Mouse (Mus musculus) forebrain, postnatal 0 days (tissue): Measurements from ENCODE around the gene Cd160. TPM values are rescaled to one million over a fixed set of nuclear protein-coding genes. Genes with fewer than 3 reads are reported as not detected.

Source experiments
- ATAC-seq: fragments of 200-750 bp; cut with Nextera tagmentation; 2 replicates; pipeline ENCODE4 v1.8.0; 2017; ENCODE audit warnings: mild to moderate bottlenecking, moderate library complexity
- DNase-seq: peaks from one replicate; pipeline ENCODE4 v3.0.0-alpha.2; 2015
- H3K27ac ChIP-seq: fragments of 300-500 bp; sonication (generic); 2 replicates; pipeline ENCODE4 v1.5.1; 2014; ENCODE audit warnings: low read depth, mild to moderate bottlenecking, antibody characterized with exemption, low read length, moderate library complexity, mixed read lengths
- H3K27me3 ChIP-seq: fragments of 300-500 bp; sonication (generic); 2 replicates; pipeline ENCODE4 v1.6.1; 2014; ENCODE audit warnings: mild to moderate bottlenecking, low read length, mixed read lengths; ENCODE audit not compliant: insufficient read depth
- H3K36me3 ChIP-seq: fragments of 300-500 bp; sonication (generic); 2 replicates; pipeline ENCODE4 v1.6.1; 2014; ENCODE audit warnings: mild to moderate bottlenecking, moderate library complexity; ENCODE audit not compliant: insufficient read depth
- H3K4me1 ChIP-seq: fragments of 300-500 bp; sonication (generic); 2 replicates; pipeline ENCODE4 v1.6.1; 2014; ENCODE audit warnings: antibody characterized with exemption; ENCODE audit not compliant: insufficient read depth
- H3K4me2 ChIP-seq: fragments of 300-500 bp; sonication (generic); 2 replicates; pipeline ENCODE4 v1.6.1; 2014; ENCODE audit warnings: low read depth, mild to moderate bottlenecking, moderate library complexity
- H3K4me3 ChIP-seq: fragments of 300-500 bp; sonication (generic); 2 replicates; pipeline ENCODE4 v1.5.1; 2014; ENCODE audit warnings: low read depth, low read length, mixed read lengths
- H3K9ac ChIP-seq: fragments of 300-500 bp; sonication (generic); 2 replicates; pipeline ENCODE4 v1.6.1; 2014; ENCODE audit warnings: mild to moderate bottlenecking
- H3K9me3 ChIP-seq: fragments of 300-500 bp; sonication (generic); 2 replicates; pipeline ENCODE4 v1.6.1; 2016; ENCODE audit warnings: low read length
- CTCF ChIP-seq: sonication (generic); IDR thresholded peaks from 2 replicates; pipeline ENCODE4 v1.5.1; 2016; ENCODE audit warnings: antibody characterized with exemption, control low read depth, low read depth
- WGBS: fragments of 180-500 bp; shearing (Covaris S2); extraction: QIAGEN DNeasy Blood & Tissue Kit; methylation state at CpG from one replicate; pipeline ENCODE4 v1.1.7; 2014; 5-methylcytosine and 5-hydroxymethylcytosine counted together
- polyA plus RNA-seq: library from polyadenylated mRNA; unstranded; fragments of >200 nt; fragmentation: Nextera tagmentation; extraction: Ambion mirVana; gene quantifications from 2 replicates; pipeline ENCODE4 v1.2.1, GENCODE M21; 2015
- total RNA-seq: library from RNA; depleted of rRNA; stranded (reverse); fragments of >200 nt; gene quantifications from 2 replicates; pipeline ENCODE4 v1.2.3, GENCODE M21; 2014; rRNA removed

Gene Cd160
- total and polyA plus RNA-seq, 2 experiments from 2014 or later: 0.10 TPM; not detected in 1

GRCm38 (mm10) chr3:96772949-96773348 lies 56.2 kb downstream of the Cd160 start:
- H3K9ac ChIP-seq: no peak overlapping the region
- 44% methylated on average over 1 of the region's 1 CpGs for WGBS
- H3K4me2 ChIP-seq: no peak overlapping the region
- H3K4me1 ChIP-seq: no peaks in the 10 kb centered on the region
- no peak overlapping the region for H3K27ac ChIP-seq
- no peaks in the 10 kb centered on the region for H3K27me3 ChIP-seq
- H3K4me3 ChIP-seq: no peak overlapping the region
- no peaks in the 10 kb centered on the region; the same call in 1 of the 2 replicates for H3K36me3 ChIP-seq
- ATAC-seq (no peak), DNase-seq (no peak)
- H3K9me3 ChIP-seq: no peaks in the 10 kb centered on the region
- TF ChIP-seq CTCF: no peak

DNA sequence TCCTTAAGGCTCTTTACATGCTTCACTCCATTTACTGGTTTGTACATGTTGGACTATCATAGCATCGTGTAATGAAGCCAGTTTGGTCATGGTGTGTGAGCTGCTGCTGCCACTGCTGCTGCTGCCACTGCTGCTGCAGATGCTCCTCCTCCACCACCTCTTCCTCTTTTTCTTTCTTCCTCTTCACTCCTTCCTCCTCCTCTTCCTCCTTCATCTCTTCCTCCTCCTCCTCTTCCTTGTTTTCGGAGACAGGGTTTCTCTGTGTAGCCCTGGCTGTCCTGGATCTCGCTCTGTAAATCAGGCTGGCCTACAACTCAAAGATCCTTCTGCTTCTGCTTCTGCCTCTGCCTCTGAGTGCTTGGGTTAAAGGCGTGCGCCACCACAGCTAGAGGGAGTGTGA lies 59.2 kb downstream of the Cd160 start:
- DNase-seq (no peak), ATAC-seq (no peak)
- no peak for TF ChIP-seq CTCF
- H3K4me2 ChIP-seq: no peak overlapping the region
- H3K27ac ChIP-seq: no peak overlapping the region
- WGBS: 95% methylated on average over 5 of the region's 5 CpGs
- H3K4me3 ChIP-seq: no peak overlapping the region
- H3K4me1 ChIP-seq: no peaks in the 10 kb centered on the region
- no peak overlapping the region for H3K9ac ChIP-seq
- no peaks in the 10 kb centered on the region for H3K36me3 ChIP-seq
- H3K9me3 ChIP-seq: no peaks in the 10 kb centered on the region
- no peaks in the 10 kb centered on the region for H3K27me3 ChIP-seq

DNA sequence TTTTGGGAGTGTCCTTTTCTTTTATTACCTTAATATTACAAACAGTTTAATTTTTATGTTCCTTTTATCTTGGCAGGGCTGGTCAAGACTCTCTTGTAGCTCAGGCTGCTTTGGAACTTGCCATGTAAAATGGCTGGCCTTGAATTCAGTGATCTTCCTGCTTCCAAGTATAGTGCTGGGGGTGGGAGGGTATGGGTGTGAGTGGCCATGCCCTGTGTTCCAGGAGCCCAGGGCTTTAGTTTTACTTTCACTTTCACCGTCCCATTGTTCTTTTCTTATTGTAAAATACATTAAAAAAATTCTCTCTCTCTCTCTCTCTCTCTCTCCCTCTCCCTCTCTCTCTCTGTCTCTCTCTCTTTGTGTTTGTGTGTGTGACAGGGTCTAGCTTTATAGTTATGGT lies 64.6 kb downstream of the Cd160 start:
- no peak for TF ChIP-seq CTCF
- no peak for ATAC-seq
- H3K36me3 ChIP-seq: no peaks in the 10 kb centered on the region
- no peak overlapping the region for H3K9ac ChIP-seq
- H3K27ac ChIP-seq: no peak overlapping the region
- H3K4me2 ChIP-seq: no peak overlapping the region
- H3K4me3 ChIP-seq: no peak overlapping the region
- 90% methylated on average over 1 of the region's 1 CpGs for WGBS
- DNase-seq: no peak
- H3K4me1 ChIP-seq: no peaks in the 10 kb centered on the region
- H3K27me3 ChIP-seq: no peaks in the 10 kb centered on the region
- H3K9me3 ChIP-seq: no peaks in the 10 kb centered on the region

GRCm38 (mm10) chr3:96759695-96760094 lies 69.5 kb downstream of the Cd160 start:
- H3K27me3 ChIP-seq: no peaks in the 10 kb centered on the region
- 93% methylated on average over 4 of the region's 4 CpGs for WGBS

GRCm38 (mm10) chr3:96757691-96758090 lies 71.5 kb downstream of the Cd160 start:
- no peaks in the 10 kb centered on the region for H3K9me3 ChIP-seq
- no peak for DNase-seq
- TF ChIP-seq CTCF: no peak
- no peak overlapping the region for H3K9ac ChIP-seq
- H3K36me3 ChIP-seq: no peaks in the 10 kb centered on the region
- H3K4me1 ChIP-seq: no peaks in the 10 kb centered on the region
- ATAC-seq: no peak
- H3K27me3 ChIP-seq: no peaks in the 10 kb centered on the region
- 60% methylated on average over 7 of the region's 7 CpGs for WGBS
- H3K4me3 ChIP-seq: no peak overlapping the region
- no peak overlapping the region for H3K4me2 ChIP-seq
- no peak overlapping the region for H3K27ac ChIP-seq

More at GRCm38 (mm10) chr3:96759695-96760094, 69.5 kb downstream of the Cd160 start:
- H3K4me1 ChIP-seq: no peaks in the 10 kb centered on the region
- H3K9me3 ChIP-seq: no peaks in the 10 kb centered on the region
- H3K4me2 ChIP-seq: no peak overlapping the region
- H3K4me3 ChIP-seq: no peak overlapping the region
- no peak overlapping the region for H3K9ac ChIP-seq
- no peaks in the 10 kb centered on the region for H3K36me3 ChIP-seq
- TF ChIP-seq CTCF: no peak
- H3K27ac ChIP-seq: no peak overlapping the region
- ATAC-seq (no peak), DNase-seq (no peak)

DNA sequence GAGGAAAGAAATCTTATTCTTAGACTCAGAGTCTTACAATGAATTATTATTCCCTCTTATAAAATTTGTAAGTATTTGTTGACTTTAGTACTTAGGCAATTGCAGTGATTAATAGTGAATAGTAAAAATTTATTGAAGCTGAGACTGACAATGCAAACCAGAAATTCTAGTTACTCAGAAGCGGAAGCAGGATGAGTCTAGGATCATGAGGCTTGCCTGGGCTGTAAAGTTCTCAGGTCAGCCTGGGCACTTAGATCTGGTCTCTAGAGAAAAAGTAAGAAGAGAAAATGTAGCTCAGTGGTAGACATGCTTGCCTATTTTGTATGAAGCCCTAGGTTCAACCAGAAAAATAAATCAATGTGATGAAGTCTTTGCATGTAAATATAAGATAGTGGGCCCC lies 73.2 kb downstream of the Cd160 start:
- no peaks in the 10 kb centered on the region for H3K27me3 ChIP-seq
- H3K36me3 ChIP-seq: no peaks in the 10 kb centered on the region
- H3K27ac ChIP-seq: no peak overlapping the region
- H3K4me2 ChIP-seq: no peak overlapping the region
- WGBS: 96% methylated on average over 1 of the region's 1 CpGs
- no peak overlapping the region for H3K9ac ChIP-seq
- no peak overlapping the region for H3K4me3 ChIP-seq
- H3K4me1 ChIP-seq: no peaks in the 10 kb centered on the region
- ATAC-seq (no peak), DNase-seq (no peak)
- no peak for TF ChIP-seq CTCF
- H3K9me3 ChIP-seq: no peaks in the 10 kb centered on the region

Other genes with a start within 250 kb of the Cd160 start
- gene Polr3gl, start 235.2 kb downstream of the Cd160 start, total RNA-seq: 25.7 and 31.8 TPM in 2 replicates
- 27.8 and 35.9 TPM in 2 replicates for gene Polr3gl, start 235.2 kb downstream of the Cd160 start, polyA plus RNA-seq
- gene Ankrd34a, start 232.7 kb downstream of the Cd160 start, total RNA-seq: 17.7 and 19.3 TPM in 2 replicates
- 17.6 and 19.2 TPM in 2 replicates for gene Ankrd34a, start 232.7 kb downstream of the Cd160 start, polyA plus RNA-seq
- 53.5 and 59.9 TPM in 2 replicates for gene Lix1l, start 228.2 kb downstream of the Cd160 start, total RNA-seq
- 3.5 and 3.7 TPM in 2 replicates for gene Lix1l, start 228.2 kb downstream of the Cd160 start, polyA plus RNA-seq
- 29.2 and 38.5 TPM in 2 replicates for gene Rbm8a, start 199.4 kb downstream of the Cd160 start, total RNA-seq
- 110 and 120 TPM in 2 replicates for gene Rbm8a, start 199.4 kb downstream of the Cd160 start, polyA plus RNA-seq
- gene Pex11b, start 194.0 kb downstream of the Cd160 start, total RNA-seq: 39.0 and 42.5 TPM in 2 replicates
- gene Pex11b, start 194.0 kb downstream of the Cd160 start, polyA plus RNA-seq: 72.2 and 73.6 TPM in 2 replicates
- 0.31 and 0.38 TPM in 2 replicates for gene Gm42957, start 193.9 kb downstream of the Cd160 start, total RNA-seq
- 0.07 TPM in 1 of 2 replicates, not detected in the other for gene Gm42957, start 193.9 kb downstream of the Cd160 start, polyA plus RNA-seq
- 2.2 and 2.8 TPM in 2 replicates for gene Itga10, start 183.8 kb downstream of the Cd160 start, total RNA-seq
- 0.25 and 0.57 TPM in 2 replicates for gene Itga10, start 183.8 kb downstream of the Cd160 start, polyA plus RNA-seq
- 4.6 and 7.1 TPM in 2 replicates for gene Ankrd35, start 159.2 kb downstream of the Cd160 start, total RNA-seq
- gene Ankrd35, start 159.2 kb downstream of the Cd160 start, polyA plus RNA-seq: 2.9 and 4.7 TPM in 2 replicates
- 25.0 and 29.8 TPM in 2 replicates for gene Pias3, start 133.0 kb downstream of the Cd160 start, total RNA-seq
- gene Pias3, start 133.0 kb downstream of the Cd160 start, polyA plus RNA-seq: 26.4 and 32.9 TPM in 2 replicates
- 5.6 and 8.4 TPM in 2 replicates for gene Nudt17, start 120.8 kb downstream of the Cd160 start, total RNA-seq
- gene Nudt17, start 120.8 kb downstream of the Cd160 start, polyA plus RNA-seq: 11.0 and 11.7 TPM in 2 replicates
- gene Polr3c, start 101.7 kb downstream of the Cd160 start, total RNA-seq: 13.2 and 15.6 TPM in 2 replicates
- gene Polr3c, start 101.7 kb downstream of the Cd160 start, polyA plus RNA-seq: 19.5 and 28.4 TPM in 2 replicates
- gene Rnf115, start 101.7 kb downstream of the Cd160 start, total RNA-seq: 43.7 and 52.6 TPM in 2 replicates
- gene Rnf115, start 101.7 kb downstream of the Cd160 start, polyA plus RNA-seq: 58.2 and 63.6 TPM in 2 replicates
- 2.0 TPM in 1 of 2 replicates, not detected in the other for gene Pdzk1, start 67 bp downstream of the Cd160 start, total RNA-seq
- 0.11 and 0.19 TPM in 2 replicates for gene Pdzk1, start 67 bp downstream of the Cd160 start, polyA plus RNA-seq
- gene Gja5, start 75.3 kb upstream of the Cd160 start, total RNA-seq: 1.2 and 1.5 TPM in 2 replicates
- gene Gja5, start 75.3 kb upstream of the Cd160 start, polyA plus RNA-seq: 0.93 and 1.3 TPM in 2 replicates
- 17.8 and 24.1 TPM in 2 replicates for gene Gpr89, start 76.0 kb upstream of the Cd160 start, total RNA-seq
- gene Gpr89, start 76.0 kb upstream of the Cd160 start, polyA plus RNA-seq: 23.0 and 34.8 TPM in 2 replicates
- gene Gja8, start 96.7 kb upstream of the Cd160 start, total RNA-seq: not detected in 2 replicates
- gene Gja8, start 96.7 kb upstream of the Cd160 start, polyA plus RNA-seq: 0.02 and 0.04 TPM in 2 replicates